Mouse (Mus musculus) gastrocnemius, adult 18-20 months (tissue): ENCODE data around the gene Reg3b. TPM values are rescaled to one million over a fixed set of nuclear protein-coding genes. Genes with fewer than 3 reads are reported as not detected.
"Not testable (repeated sequence)": the region's sequence is repeated elsewhere in the genome, so short reads cannot be mapped to it uniquely, and the experiment has no call there.

ENCODE experiments used
- DNase-seq: peaks from one replicate; pipeline ENCODE4 v3.0.0; 2021; ENCODE audit warnings: low spot score
- long read RNA-seq, 2 experiments: library from polyadenylated mRNA; stranded (forward); transcript quantifications; one replicate each; pipeline ENCODE4 v2.0.0; 2021
- total RNA-seq, 2 experiments: library from RNA; stranded (reverse); gene quantifications; 2 replicates each; pipeline ENCODE4 v1.2.3; 2021

Gene Reg3b
- not detected for total RNA-seq
- long read RNA-seq, experiment 1, result 0 reads
- long read RNA-seq, experiment 2, result 0 reads

GRCm38 (mm10) chr6:78370357-78370756 is at the start of gene Reg3b:
Reg3b (plus strand) TSS chr6:78370657.
- DNase-seq, result no peak

GRCm38 (mm10) chr6:78327798-78328197 is 42.7 kb upstream of the Reg3b start:
- no peak for DNase-seq

- DNase-seq, result no peak
Observed at GRCm38 (mm10) chr6:78329166-78329565, 41.3 kb upstream of the Reg3b start.

- no peak for DNase-seq
Observed at GRCm38 (mm10) chr6:78331919-78332569, 38.4 kb upstream of the Reg3b start.

- no peak for DNase-seq
Observed at GRCm38 (mm10) chr6:78340296-78340695, 30.2 kb upstream of the Reg3b start.

GRCm38 (mm10) chr6:78341689-78342088 is 28.8 kb upstream of the Reg3b start:
- no peak for DNase-seq

GRCm38 (mm10) chr6:78361971-78362563 is 8.4 kb upstream of the Reg3b start:
- DNase-seq, result no peak

GRCm38 (mm10) chr6:78378765-78379164 is 8.3 kb downstream of the Reg3b start, which contains the start of gene Reg3d:
Reg3d (minus strand) TSS chr6:78378865.
- no peak for DNase-seq

- DNase-seq, result no peak
Observed at GRCm38 (mm10) chr6:78380409-78380808, 10.0 kb downstream of the Reg3b start, which contains the start of gene Reg3a. Reg3a (plus strand) TSS chr6:78380709.

GRCm38 (mm10) chr6:78385609-78386008 is 15.2 kb downstream of the Reg3b start:
- no peak for DNase-seq

GRCm38 (mm10) chr6:78395323-78395722 is 24.9 kb downstream of the Reg3b start, which contains the start of gene Reg2:
Reg2 (plus strand) TSS chr6:78395623.
- DNase-seq, result not testable (repeated sequence)

- DNase-seq, result not testable (repeated sequence)
Observed at GRCm38 (mm10) chr6:78422411-78422810, 52.0 kb downstream of the Reg3b start, which contains the start of gene Reg1. Reg1 (plus strand) TSS chr6:78422711.

Other genes with a start within 250 kb of the Reg3b start
- gene Reg3d, start 8.2 kb downstream of the Reg3b start, total RNA-seq, result not detected
- not detected for gene Reg3a, start 10.1 kb downstream of the Reg3b start, total RNA-seq
- gene Reg2, start 25.0 kb downstream of the Reg3b start, total RNA-seq, result not detected
- not detected for gene Reg1, start 52.1 kb downstream of the Reg3b start, total RNA-seq
- not detected for gene Reg3g, start 98.2 kb downstream of the Reg3b start, total RNA-seq